Mouse (Mus musculus): ENCODE data around the gene Gatad2b.

GRCm38 (mm10) chr3:90332485-90332884, 39.5 kb downstream of the Gatad2b start:
- TF ChIP-seq POLR2A (IDR thresholded peaks at IDR 0.05; ENCODE audit: low read depth, low read length) (no peak), CTCF (IDR thresholded peaks at IDR 0.05; ENCODE audit: extremely low read depth, insufficient read length, insufficient replicate concordance, low read depth, low read length) (no peak)
